Mouse (Mus musculus): ENCODE measurements around the gene Tab1.
A peak's percentile ranks its signal among the peaks of the same experiment; 100 is the strongest.
"Not testable (repeated sequence)": the region's sequence is repeated elsewhere in the genome, so short reads cannot be mapped to it uniquely, and the experiment has no call there.

Gene Tab1

DNA sequence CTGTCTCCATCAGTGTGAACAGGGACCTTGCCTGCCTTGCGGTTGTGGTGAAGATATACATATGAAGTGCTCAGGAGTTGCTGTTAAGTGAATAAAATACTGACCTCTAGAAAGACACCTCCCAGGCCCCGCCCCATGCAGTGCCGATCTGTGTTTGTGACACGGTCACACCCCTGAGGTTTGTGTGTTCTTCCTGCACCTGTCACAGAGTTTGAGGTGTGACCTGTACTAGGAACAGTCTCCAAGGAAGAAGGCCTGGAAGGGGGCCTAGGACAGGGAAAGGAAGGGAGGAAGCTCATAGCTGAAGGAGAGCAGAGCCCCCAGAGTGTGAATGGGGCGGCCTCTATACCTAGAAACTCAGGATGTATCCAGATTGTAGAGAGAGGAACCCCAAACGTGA, 30.4 kb upstream of the Tab1 start:
- ATAC-seq (ENCODE audit: insufficient number of reproducible peaks, low FRiP score, low TSS enrichment), result no peak

- ATAC-seq (ENCODE audit: insufficient number of reproducible peaks, low FRiP score, low TSS enrichment), result no peak
Measured at GRCm38 (mm10) chr15:80105490-80106410, 27.2 kb upstream of the Tab1 start.

DNA sequence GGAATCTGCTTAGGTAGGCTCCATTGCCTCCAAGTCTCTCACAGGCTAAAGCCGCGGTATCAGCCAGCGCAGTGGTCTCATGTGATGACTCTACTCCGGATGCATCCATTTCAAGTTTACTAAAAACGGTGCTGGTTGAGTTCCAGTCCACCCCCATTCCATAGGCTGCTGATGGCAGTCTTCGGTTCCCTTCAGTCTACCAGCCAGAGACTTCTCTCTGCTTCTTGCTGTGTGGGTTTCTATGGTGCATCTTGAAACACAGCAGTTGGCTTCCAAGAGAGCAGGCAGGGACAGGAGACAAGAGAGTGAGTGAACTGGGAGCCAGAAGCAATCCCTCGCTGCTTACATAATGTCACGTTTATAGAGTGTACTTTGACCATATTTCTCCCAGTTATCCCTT, 25.8 kb upstream of the Tab1 start:
- ATAC-seq (ENCODE audit: insufficient number of reproducible peaks, low FRiP score, low TSS enrichment), result no peak

GRCm38 (mm10) chr15:80107575-80107974, 25.4 kb upstream of the Tab1 start:
- no peak for ATAC-seq (ENCODE audit: insufficient number of reproducible peaks, low FRiP score, low TSS enrichment)

DNA sequence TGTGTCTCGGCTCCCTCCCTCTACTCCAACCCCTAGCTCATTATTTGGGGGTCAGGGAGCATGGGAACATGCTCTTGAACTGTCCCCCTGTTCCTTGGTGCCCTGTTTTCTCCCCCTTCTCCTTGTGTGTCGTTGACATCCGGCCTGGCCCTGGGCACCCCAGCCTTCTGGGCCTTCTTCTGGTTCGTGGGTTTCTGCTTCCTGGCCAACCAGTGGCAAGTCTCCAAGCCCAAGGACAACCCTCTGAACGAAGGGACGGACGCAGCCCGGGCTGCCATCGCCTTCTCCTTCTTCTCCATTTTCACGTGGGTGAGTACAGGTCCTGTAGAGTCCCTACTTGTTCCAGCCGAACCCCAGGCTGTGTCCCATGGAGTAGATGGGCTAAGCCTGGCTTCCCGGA, 21.5 kb upstream of the Tab1 start:
- ATAC-seq (ENCODE audit: insufficient number of reproducible peaks, low FRiP score, low TSS enrichment), result no peak

DNA sequence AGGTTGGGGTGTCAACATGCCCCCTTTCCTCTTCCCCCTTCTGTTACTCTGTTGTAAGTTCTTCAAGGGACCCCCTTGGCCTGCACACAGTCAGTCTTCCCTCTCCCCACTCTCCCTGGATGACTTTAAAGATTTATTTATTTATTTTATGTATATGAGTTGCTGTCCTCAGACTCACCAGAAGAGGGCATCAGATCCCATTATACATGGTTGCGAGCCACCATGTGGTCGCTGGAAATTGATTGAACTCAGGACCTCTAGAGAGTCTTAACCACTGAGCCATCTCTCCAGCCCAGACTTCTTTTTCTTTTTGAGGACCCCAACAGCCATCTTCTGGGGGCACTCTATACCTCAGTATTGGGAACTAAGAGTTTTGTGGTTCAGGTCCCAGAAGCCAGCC, 20.4 kb upstream of the Tab1 start:
- ATAC-seq (ENCODE audit: insufficient number of reproducible peaks, low FRiP score, low TSS enrichment), result no peak

GRCm38 (mm10) chr15:80114414-80114813, 18.5 kb upstream of the Tab1 start:
- ATAC-seq (ENCODE audit: insufficient number of reproducible peaks, low FRiP score, low TSS enrichment), result no peak

DNA sequence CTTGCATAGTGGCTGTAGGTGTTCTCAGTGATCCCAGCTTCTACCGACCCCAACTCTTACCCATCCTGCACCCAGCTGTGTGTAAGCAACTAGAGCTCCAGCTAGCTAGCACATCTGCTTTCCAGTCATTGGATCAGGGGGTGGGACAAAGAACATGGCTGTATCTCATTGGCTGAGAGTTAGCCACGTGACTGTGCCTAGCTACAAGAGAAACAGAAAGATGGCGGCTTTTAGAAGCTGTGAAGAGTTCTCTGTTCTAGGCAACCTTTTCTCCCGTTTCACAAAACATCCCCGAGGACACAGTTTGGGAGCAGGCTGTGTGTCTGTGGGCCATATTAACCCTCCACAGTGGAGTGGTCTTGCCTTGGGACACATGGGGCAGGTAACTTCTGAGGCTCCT, 17.7 kb upstream of the Tab1 start:
- ATAC-seq (ENCODE audit: insufficient number of reproducible peaks, low FRiP score, low TSS enrichment), result no peak

GRCm38 (mm10) chr15:80115866-80116794, 16.8 kb upstream of the Tab1 start:
- no peak for ATAC-seq (ENCODE audit: insufficient number of reproducible peaks, low FRiP score, low TSS enrichment)

- no peak for ATAC-seq (ENCODE audit: insufficient number of reproducible peaks, low FRiP score, low TSS enrichment)
Measured at GRCm38 (mm10) chr15:80117154-80117553, 15.8 kb upstream of the Tab1 start.

DNA sequence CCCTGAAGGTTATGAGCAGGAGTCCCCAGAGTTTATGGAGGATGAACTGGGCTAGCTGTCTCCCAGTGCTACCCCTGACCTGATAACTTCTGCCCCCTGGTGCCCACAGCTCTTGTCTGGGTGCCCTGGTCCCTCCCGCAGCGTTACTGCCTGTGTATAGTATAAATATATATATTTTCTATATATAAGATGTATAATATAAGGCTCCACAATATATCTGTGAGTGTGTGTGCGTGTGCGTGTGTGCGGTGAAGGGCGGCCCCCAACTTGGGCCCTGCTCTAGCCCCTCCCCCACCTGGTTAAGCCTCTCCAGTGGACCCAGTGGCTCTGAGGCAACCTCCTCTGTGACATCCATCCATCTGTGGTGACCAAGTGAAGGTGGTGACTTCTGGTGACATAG, 13.9 kb upstream of the Tab1 start:
- no peak for ATAC-seq (ENCODE audit: insufficient number of reproducible peaks, low FRiP score, low TSS enrichment)

DNA sequence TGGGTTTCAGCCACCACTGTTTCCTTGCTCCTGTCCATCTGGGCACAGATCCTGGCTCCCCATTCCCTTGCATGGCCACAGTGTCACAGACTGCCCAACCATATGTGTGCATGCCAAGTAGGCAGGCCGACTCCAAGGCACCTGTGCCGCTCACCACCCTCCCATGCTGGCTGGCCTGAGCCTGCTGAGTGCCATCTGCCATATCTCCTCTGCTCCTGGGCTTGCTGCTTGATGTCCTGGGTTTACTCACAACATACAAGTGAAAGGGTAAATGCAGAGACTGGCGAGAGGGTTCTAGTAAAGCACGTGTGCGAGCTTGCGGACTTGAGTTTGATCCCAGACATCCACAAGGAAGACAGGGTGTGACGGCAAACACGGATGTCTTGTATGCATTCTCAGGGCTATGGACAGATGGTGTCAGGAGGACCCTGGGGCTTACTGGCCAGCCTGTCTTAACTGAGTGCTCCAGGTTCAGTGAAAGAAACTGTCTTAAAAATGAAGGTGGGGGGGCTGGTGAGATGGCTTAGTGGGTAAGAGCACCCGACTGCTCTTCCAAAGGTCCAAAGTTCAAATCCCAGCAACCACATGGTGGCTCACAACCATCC, 11.1 kb upstream of the Tab1 start:
- ATAC-seq (ENCODE audit: insufficient number of reproducible peaks, low FRiP score, low TSS enrichment), result peak; percentile 93

DNA sequence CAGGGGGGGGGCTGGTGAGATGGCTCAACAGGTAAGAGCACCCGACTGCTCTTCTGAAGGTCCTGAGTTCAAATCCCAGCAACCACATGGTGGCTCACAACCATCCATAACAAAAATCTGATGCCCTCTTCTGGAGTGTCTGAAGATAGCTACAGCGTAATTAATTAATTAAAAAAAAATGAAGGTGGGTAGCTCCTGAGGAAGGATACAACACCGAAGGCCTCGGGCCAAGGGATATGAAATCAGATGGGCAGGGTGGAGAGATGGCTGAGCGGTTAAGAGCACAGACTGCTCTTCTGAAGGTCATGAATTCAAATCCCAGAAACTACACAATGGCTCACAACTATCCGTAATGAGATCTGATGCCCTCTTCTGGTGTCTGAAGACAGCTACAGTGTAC, 10.5 kb upstream of the Tab1 start:
- ATAC-seq (ENCODE audit: insufficient number of reproducible peaks, low FRiP score, low TSS enrichment), result not testable (repeated sequence)

DNA sequence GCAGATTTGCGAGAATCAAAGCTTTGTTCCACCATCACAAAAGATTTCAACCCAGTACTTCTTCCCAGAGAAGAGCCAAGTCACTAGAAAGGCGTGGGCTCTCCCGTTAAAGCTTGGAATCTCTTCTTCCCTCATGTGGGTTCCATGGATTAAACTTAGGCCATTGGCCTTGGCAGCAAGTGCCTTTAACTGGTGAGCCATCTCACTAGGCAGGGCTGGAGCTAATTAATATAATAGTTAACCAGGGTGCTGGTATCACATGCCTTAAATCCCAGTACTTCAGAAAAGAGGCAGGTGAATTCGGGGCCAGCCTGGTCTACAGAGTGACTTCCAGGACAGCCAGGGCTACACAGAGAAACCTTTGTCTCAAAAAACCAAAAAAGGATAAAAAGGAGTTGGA, 8.3 kb upstream of the Tab1 start:
- ATAC-seq (ENCODE audit: insufficient number of reproducible peaks, low FRiP score, low TSS enrichment), result no peak

- ATAC-seq (ENCODE audit: insufficient number of reproducible peaks, low FRiP score, low TSS enrichment), result no peak
Measured at GRCm38 (mm10) chr15:80127191-80127590, 5.7 kb upstream of the Tab1 start.

DNA sequence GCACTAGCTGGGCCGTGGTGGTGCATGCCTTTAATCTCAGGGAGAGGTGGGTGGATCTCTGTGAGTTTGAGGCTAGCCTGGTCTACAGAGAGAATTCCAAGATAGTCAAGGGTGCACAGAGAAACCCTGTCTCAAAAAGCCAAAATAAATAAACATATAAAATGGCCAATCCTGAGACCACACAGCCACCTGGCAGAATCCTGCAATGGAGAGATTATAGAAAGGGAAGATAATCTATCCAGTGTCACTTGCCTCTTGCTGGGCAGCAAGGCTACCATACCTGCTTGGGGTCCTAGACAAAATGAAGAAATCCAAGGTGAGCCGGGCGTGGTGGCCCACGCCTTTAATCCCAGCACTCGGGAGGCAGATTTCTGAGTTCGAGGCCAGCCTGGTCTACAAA, 2.9 kb upstream of the Tab1 start:
- ATAC-seq (ENCODE audit: insufficient number of reproducible peaks, low FRiP score, low TSS enrichment), result no peak

GRCm38 (mm10) chr15:80130689-80131088, 2.2 kb upstream of the Tab1 start:
- no peak for ATAC-seq (ENCODE audit: insufficient number of reproducible peaks, low FRiP score, low TSS enrichment)

GRCm38 (mm10) chr15:80131421-80131820, 1.5 kb upstream of the Tab1 start:
- peak; percentile 62; the same call in 1 of the 2 replicates for ATAC-seq (ENCODE audit: insufficient number of reproducible peaks, low FRiP score, low TSS enrichment)

DNA sequence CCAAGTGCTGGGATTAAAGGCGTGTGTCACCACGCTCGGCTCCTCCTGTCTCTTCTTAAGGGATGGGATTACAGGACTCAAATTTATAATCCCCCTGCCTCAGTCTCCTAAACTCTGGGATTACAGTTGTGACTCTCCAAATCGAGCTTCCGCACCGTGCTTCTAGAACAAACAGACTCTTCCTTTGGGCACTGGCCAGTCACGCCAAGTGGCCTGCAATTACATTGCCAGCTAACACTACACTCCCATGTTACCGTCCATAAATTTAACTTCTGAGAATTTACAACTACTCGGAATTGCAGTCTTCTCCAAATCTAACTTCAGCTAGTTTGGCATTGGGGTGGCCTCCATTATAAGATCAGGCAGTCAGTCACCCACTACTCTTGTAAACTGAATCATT, 475 bp upstream of the Tab1 start:
- no peak for ATAC-seq (ENCODE audit: insufficient number of reproducible peaks, low FRiP score, low TSS enrichment)

DNA sequence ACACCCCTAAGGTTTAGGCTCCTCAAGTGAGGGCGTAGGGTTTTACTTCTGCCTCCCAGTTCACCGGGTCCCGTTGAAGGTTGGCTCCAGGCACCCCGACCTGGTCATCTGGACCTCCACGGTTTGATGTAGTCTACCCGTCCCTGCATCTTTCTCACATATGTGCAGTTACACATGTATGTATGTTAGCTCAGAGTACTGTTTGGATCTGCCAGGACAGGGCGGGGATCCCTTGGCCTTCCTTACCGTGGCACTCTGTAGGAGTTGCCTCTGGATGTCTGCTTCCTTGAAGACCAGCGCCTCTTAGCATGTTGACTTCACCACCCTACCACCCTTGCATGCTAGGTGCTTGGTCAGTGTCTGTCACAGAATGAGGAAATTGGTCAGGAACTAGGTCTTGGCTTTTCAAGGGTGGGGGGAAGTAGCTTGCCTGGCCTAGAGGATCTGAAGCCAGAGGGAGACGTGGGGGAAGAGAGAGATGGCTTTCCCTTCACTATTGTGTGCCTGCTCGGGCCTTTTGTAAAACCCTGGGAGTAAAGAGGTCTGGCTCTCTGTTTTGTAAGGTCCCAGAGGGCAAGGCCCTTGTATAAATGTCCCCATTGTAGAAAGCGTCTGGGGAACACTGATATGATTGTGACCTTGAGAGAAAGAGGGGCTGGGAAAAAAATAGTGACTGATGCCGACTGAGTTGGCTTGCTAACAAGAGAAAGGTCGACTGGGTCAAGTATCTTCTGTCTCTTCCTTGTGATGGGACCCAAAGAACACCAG, 939 bp downstream of the Tab1 start:
- ATAC-seq (ENCODE audit: insufficient number of reproducible peaks, low FRiP score, low TSS enrichment), result no peak

Measured in cerebellum, adult (tissue).